Mouse (Mus musculus): ENCODE measurements at regions not wholly inside any gene's neighbourhood (a gene's known extent, or its start where the extent isn't known, plus 50 kb on each side); places are given as distances from the start of the nearest gene placed in this dataset.

DNA sequence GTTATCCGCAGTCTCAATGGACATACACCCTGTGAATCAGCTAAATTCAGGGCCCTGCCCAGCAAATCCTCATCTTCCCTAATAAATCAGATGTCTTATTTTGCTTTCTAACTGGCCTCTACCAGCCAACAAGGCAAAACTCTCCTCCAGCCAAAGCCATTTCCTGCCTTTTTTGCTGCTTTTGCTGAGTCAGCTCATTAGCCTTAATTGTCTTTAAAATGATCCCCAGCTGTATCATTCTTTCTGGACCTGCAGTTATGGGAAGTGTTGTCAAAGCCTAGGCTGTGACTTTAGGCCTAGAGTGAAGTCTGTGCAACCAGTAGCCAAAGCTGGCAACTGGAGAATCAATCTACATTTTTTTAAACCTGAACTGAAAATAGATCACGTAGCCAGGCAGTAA lies 81.4 kb downstream of the Mtpn start:
- no peak for DNase-seq (ENCODE audit: low spot score in 2 of 2)

DNA sequence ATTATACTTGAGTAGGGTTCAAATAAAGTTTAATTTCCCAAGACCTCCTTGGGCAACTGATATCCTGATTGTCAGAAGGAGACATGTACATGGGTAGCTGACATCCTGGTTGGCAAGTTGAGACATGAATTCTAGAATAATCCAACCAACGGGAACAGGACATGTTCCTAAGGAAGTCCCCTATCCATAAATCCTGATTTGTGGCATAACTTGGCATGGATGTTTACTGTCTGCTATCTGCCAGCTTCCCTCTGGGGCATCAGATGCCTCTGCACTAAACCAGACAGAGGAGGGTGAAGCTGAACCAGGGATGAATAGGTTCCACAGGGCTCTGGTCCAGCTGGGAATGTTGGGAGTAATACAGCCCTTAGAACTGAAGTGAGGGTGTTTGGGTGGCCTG lies 94.7 kb downstream of the Mtpn start:
- no peak for DNase-seq (ENCODE audit: low spot score in 2 of 2)

DNA sequence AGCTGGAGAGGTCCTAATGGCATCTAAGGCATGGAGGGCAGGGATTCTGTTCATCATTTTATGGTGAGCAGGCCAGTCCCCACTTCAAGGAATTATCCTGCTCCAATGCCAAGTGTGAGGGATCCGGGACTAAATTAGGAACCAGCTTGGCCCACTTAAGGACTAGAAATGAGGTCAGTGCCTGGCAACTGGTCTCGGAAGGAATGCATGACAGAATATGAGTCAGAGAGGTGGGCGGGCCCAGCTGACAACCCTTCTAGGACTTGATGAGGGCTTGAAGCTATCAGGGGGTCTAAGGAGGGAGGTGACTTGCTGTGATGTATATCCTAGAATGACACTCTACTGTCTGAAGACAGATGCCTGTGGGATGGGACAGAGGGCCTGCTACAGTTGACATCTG lies 100.4 kb upstream of the Fam180a start:
- peak in 1 of 2 experiments; percentile 27 for DNase-seq (ENCODE audit: low spot score in 2 of 2)

DNA sequence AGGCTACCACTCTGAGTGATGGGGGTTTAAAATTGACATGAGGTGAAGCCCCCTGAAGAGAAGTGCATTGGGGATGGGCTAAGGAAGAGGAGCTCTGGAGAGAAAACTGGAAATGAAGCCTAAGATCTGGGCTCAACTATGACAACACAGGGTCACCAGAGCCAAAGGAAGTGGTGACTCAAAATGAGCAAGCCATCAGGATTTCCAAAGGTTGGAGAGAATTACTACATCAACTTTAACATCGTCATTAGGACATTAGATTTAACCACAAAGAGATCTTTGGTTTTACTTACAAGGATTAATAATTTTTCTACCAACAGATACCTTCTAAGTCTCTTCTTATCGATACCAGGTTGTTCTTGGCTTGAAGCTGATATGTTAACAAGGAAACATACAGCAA lies 98.6 kb upstream of the Fam180a start:
- no peak for DNase-seq (ENCODE audit: low spot score in 2 of 2)

DNA sequence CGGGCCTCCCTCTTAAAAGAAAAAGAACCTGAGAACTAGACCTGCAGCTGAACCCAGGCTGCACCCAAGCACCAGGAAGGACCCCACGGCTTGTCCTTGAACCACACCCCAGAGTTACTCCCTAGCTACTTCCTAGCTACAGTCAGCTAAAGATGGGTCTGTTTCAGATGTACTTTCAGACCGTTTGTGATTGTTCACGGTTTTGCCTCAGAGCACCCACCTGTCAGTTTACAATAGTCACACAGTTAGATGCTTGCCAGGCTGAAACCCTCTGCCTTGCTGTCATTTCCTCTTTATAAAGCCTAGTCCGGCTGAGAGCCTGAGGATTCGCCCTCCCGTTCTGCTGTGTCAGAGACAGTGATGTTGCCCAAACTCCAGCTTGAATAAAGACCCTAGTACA lies 95.0 kb upstream of the Fam180a start:
- no peak for DNase-seq (ENCODE audit: low spot score in 2 of 2)

DNA sequence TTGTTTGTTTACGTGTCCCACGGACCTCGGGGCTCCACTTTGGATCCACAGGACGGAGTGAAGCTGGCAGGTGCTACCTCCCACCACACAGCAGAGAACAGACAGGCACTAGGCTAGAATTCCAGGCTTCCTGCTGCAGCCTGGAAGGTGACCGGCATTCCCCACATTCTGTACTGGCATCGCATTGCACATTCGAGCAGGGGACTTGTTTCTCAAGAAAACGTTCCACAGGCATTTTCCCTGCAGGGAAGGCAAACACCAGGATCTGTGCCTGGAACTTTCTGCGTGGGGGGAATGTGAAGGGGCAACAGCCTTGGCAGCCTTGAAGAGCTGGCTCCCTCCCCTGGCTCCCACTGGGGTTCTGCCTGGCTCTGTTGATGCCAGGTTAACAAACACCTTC lies 79.1 kb upstream of the Fam180a start:
- DNase-seq (ENCODE audit: low spot score in 2 of 2): no peak

DNA sequence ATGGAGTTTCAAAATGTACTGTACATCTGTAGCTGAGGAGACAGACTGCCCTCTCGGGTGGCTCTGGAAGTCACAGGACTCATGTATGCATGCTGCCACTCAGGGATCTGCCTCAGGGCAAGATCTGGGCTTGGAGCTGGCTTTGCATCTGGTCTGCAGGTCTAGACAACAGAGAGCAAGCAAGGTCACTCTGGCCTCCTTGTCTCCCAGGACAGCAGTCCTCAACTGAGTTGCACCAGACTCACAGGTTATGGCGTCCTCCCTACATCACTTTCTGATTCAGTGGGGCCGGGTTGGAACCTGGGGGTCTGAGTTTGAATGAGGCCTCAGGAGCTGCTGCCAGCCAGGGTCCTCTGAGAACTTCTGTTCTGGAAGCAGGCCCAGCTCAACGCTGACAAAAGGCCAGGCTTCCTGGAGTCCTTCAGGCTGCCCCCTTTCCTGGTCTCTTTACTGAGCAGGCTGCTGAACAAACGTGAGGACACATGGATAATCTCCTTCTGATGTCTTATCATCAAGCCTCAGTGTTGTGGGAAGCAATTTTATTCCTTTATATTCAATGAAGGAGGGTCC lies 77.5 kb upstream of the Fam180a start:
- DNase-seq (ENCODE audit: low spot score in 2 of 2): no peak

DNA sequence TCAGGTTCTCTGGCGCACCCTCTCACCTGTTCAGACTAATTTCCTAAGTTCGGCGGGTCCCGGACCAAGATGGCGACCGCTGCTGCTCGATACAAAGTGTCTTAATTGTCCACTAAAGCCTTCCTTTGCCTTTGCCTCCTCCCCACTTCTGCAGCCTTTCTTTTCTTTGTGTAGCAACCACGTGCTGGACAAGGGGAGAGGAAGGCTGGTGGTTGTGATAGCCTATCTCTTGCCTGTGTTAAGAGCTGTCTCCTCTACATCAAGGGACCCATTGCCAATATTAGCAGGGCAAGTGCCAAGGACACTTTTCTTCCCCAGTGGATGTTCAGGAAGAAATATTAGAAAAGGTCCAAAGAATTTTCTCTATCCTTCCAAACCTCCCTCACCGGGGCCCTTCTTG lies 69.8 kb upstream of the Fam180a start:
- no peak for DNase-seq (ENCODE audit: low spot score in 2 of 2)

DNA sequence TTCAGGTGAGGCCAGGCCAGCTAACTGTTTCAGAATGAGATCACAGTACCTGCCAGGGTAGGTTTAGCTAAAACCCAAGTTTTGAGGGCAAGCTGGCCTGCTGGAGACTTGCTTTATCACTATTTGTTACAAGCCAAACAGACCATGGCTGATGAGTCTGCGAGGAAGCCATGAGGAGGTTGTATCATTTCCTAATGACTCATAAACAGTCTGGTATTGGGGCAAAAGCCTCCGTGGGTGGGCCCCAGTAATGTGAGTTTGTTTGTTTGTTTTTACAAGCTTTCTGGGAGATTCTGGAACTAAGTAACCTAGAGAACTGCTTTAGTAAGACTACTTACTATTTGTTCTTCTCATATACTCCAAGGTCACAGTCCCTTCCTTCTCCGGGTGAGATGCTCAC lies 62.9 kb upstream of the Fam180a start:
- no peak for DNase-seq (ENCODE audit: low spot score in 2 of 2)

DNA sequence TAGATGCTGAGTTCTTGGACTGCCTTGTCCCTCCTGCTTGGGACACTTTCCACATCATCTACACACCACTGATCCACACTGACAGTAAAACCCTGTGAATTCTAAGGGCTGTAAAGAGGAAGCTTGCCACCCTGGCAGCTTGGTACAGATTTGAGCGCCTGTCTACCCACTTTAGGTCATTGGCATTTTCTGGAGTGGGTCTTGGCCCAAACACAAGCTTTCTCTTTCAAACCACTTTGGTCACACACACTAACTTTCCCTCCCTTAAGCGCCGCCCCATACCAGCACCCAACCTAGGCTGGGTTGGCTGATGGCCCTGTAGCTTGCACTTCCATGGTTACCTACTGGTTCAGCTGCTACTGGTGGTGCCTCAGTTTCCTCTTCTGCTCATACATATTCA lies 55.6 kb upstream of the Fam180a start:
- no peak for DNase-seq (ENCODE audit: low spot score in 2 of 2)

DNA sequence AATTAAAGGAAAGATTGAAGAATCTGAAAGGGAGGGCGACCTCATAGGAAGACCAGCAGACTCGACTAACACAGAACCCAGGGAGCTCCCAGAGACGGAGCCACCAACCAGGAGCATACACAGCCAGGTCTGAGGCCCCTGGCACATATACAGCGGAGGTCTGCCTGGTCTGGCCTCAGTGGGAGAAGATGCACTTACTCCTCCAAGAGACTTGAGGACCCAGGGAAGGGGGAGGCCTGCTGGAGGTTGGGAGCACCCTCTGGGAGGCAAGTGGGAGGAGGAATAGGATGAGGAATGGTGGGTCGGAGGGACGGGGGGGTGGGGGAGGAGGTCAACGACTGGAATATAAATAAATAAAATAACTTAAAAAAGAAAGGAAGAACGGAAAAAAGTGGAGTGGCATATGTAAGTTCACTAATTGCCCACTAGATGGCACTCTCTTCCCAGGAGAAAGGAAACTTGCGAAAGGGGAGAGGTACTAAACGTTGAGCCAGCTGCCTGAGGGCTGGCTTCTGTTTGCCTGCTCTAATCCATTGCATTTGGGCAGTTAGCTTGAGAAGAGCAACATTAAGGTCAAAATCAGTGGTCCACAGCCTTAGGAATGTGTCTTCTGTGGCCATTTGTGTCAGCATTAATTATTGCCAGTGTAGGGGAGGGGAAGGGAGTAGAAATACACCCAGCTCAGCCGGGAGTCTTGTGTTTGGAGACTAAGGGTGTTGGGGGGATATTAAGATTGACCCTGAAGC lies 55.0 kb upstream of the Fam180a start:
- peak in 1 of 2 experiments; percentile 18 for DNase-seq (ENCODE audit: low spot score in 2 of 2)

DNA sequence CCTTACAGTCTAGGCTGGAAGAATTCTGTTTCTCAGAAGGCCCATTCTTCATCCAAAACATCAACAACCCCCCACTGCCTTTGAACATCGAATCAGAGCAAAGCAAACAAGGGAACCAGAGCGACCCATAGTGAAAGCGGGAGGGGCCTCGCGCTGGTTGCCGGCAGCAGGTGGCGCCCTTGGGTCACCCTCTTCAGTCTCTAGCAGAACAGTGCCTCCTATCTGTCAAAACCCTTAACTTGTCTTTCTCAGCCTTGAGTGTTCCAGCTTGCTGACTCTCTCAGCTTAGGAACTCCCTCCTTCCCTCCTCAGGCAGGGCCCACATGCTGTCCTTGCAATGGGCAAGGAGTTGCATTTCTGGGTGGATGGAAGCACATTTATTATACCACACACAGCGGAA lies 53.9 kb upstream of the Fam180a start:
- DNase-seq (ENCODE audit: low spot score in 2 of 2): peak; percentile 46 to 69

DNA sequence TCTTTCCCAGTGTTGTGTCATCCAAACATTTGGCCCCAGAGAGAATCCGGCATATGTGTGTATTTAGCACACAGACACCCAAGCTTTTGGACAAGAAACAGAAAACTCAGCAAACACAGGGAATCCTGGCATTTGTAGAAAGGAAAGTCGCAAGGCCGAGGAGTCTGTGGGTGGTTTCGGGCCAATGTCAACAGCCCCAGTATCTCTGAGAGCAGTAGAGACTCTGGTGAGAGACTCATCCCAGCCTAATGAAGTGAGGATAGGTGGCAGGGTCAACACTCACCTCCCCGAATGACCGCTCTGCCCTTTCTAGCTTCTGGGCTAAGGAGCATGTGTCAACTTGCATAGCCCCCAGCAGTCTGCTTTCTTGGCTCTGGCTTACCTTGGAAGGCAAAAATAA lies 52.9 kb upstream of the Fam180a start:
- DNase-seq (ENCODE audit: low spot score in 2 of 2): no peak

DNA sequence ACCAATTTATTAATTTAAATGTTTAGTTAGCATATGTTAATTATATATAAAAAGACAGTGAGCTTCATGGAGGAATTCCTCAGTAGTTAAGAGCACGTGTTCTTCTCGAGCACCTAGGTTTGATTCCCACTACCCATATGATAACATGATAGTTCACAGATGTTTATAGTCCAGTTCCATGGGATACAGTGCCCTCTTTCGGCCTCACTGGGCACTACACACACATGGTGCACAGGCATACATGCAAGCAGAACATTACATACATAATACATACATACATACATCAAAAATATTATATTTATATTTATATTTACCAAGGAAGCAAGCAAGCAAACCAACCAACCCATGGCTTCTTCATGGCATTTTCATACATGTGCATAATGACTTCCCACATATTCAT lies 51.6 kb upstream of the Fam180a start:
- DNase-seq (ENCODE audit: low spot score in 2 of 2): no peak

DNA sequence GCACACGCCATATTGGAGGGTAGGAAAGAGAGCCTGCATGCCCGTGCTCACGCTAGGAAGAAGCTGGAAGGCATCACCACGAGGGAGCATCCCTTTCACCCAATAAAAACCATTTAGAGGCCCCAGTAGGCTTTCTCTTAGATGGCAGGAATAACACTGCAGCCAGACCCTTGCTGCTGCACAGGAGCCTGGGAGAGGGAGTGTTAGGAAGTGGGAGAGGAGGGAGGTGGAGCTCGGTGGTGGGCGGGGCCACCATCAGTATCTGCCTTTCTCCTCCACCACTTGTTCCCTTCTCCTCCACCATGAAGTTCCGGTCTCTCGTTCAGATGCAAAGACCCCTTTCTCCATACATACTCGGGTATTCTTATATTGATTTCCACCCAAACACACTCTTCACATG lies 50.6 kb upstream of the Fam180a start:
- DNase-seq (ENCODE audit: low spot score in 2 of 2): no peak

Measured in gastrocnemius, postnatal 4 days (tissue).